Mouse (Mus musculus) gastrocnemius, postnatal 4 days (tissue): Measurements from ENCODE around the gene Hira. TPM values are rescaled to one million over a fixed set of nuclear protein-coding genes. Genes with fewer than 3 reads are reported as not detected.

ENCODE experiments used
- DNase-seq, 2 experiments: peaks; one replicate each; pipeline ENCODE4 v3.0.0; 2021 to 2022; ENCODE audit warnings: low spot score in 2 of 2, mixed read lengths in 2 of 2
- total RNA-seq, 2 experiments: library from RNA; stranded (reverse); gene quantifications; 2 replicates each; pipeline ENCODE4 v1.2.3; 2021

Gene Hira
- total RNA-seq, 2 experiments from 2014 or later, result 38.9 to 44.8 TPM

- DNase-seq, result no peak
These were observed 136.7 kb downstream of the Hira start for GRCm38 (mm10) chr16:19013550-19013949.

DNA sequence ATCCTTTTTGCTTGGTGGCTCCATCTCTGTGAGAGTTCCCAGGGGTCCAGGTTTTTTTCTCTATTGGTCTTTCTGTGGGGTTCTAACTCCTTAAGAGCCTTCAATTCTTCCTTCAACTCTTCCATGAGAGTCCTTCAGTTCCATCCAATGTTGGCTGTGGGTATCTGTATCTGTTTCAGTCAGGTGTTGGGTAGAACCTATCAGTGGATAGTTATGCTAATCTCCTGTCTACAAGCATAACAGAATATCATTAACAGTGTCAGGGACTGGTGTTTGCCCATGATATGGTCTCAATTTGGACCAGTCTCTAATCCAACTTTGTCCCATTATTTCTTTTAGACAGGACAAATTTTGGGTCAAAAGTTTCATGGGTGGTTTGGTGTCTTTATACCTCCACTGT is 137.8 kb downstream of the Hira start:
- DNase-seq, result no peak

Other genes with a start within 250 kb of the Hira start
- 10 to 100 TPM; 11.3 to 12.9 TPM for gene Sept5, start 247.1 kb upstream of the Hira start, total RNA-seq
- 10 to 100 TPM; 47.8 to 59.5 TPM for gene Cldn5, start 100.2 kb upstream of the Hira start, total RNA-seq
- gene Ufd1, start 65.3 kb upstream of the Hira start, total RNA-seq, result 10 to 100 TPM; 55.4 to 68.1 TPM
- 10 to 100 TPM in 1 of 2 experiments, 1 to 10 TPM in 1; 9.5 to 10.5 TPM for gene Cdc45, start 65.0 kb upstream of the Hira start, total RNA-seq
- gene 2510002D24Rik, start 40.5 kb upstream of the Hira start, total RNA-seq, result 10 to 100 TPM; 14.9 to 15.9 TPM
- gene Gm28539, start 40.5 kb upstream of the Hira start, total RNA-seq, result 1 to 10 TPM; 4.2 TPM
- 10 to 100 TPM; 45.8 to 47.6 TPM for gene Mrpl40, start 175 bp upstream of the Hira start, total RNA-seq